Mouse (Mus musculus): ENCODE results near the gene Smim11. TPM values are rescaled to one million over a fixed set of nuclear protein-coding genes. Genes with fewer than 3 reads are reported as not detected.

The Smim11 gene
- polyA plus RNA-seq, 1 experiment: 99.4 TPM

GRCm38 (mm10) chr16:92346297-92346916, 45.3 kb downstream of the Smim11 start:
- no peak overlapping the region for H3K4me3 ChIP-seq
- H3K4me2 ChIP-seq (ENCODE audit: low read depth): no peak overlapping the region
- H3K36me3 ChIP-seq (ENCODE audit: control insufficient read depth, insufficient read depth): no peaks in the 10 kb centered on the region
- H3ac ChIP-seq (ENCODE audit: control insufficient read depth, insufficient read length): no peak overlapping the region
- H3K79me2 ChIP-seq (ENCODE audit: control insufficient read depth, insufficient read depth): no peaks in the 10 kb centered on the region
- H3K27me3 ChIP-seq (ENCODE audit: control insufficient read depth, insufficient read depth, insufficient read length): peaks cover 7% of the 10 kb centered on the region
- TF ChIP-seq POLR2AphosphoS2 (IDR thresholded peaks at IDR 0.05; ENCODE audit: insufficient read length, low read depth) (no peak), MYOD1 (IDR thresholded peaks at IDR 0.05; ENCODE audit: control insufficient read depth in 1 of 3, insufficient read length in 2 of 3, low read depth in 2 of 3) (no peak), SRF (IDR thresholded peaks at IDR 0.05; ENCODE audit: control insufficient read depth, insufficient read length, low read depth) (no peak), CEBPB (IDR thresholded peaks at IDR 0.05; ENCODE audit: insufficient read depth, poor library complexity, severe bottlenecking) (no peak)

- no peaks in the 10 kb centered on the region for H3K79me2 ChIP-seq (ENCODE audit: control insufficient read depth, insufficient read depth)
- TF ChIP-seq E2F4 (IDR thresholded peaks at IDR 0.05; ENCODE audit: insufficient read depth) (no peak), USF1 (IDR thresholded peaks at IDR 0.05; ENCODE audit: low read depth) (no peak), POLR2A (IDR thresholded peaks at IDR 0.05; ENCODE audit: insufficient read length, low read depth) (no peak), CEBPB (IDR thresholded peaks at IDR 0.05; ENCODE audit: insufficient read depth, poor library complexity, severe bottlenecking) (no peak), MYOD1 (IDR thresholded peaks at IDR 0.05; ENCODE audit: control insufficient read depth in 1 of 3, insufficient read length in 2 of 3, low read depth in 2 of 3) (no peak), TCF12 (IDR thresholded peaks at IDR 0.05; ENCODE audit: insufficient read depth, poor library complexity, severe bottlenecking) (no peak), SRF (IDR thresholded peaks at IDR 0.05; ENCODE audit: control insufficient read depth, insufficient read length, low read depth) (no peak), POLR2AphosphoS2 (IDR thresholded peaks at IDR 0.05; ENCODE audit: insufficient read length, low read depth) (no peak)
- no peak overlapping the region for H3ac ChIP-seq (ENCODE audit: control insufficient read depth, insufficient read length)
- H3K4me2 ChIP-seq (ENCODE audit: low read depth): peak overlapping the region; percentile 1
- no peaks in the 10 kb centered on the region for H3K36me3 ChIP-seq (ENCODE audit: control insufficient read depth, insufficient read depth)
- H3K4me3 ChIP-seq: no peak overlapping the region
- peaks cover 7% of the 10 kb centered on the region for H3K27me3 ChIP-seq (ENCODE audit: control insufficient read depth, insufficient read depth, insufficient read length)
These were observed 47.9 kb downstream of the Smim11 start for GRCm38 (mm10) chr16:92348941-92349340.

- TF ChIP-seq TCF3 (IDR thresholded peaks at IDR 0.05; ENCODE audit: insufficient read length, low read depth): no peak
- TF ChIP-seq SRF (IDR thresholded peaks at IDR 0.05; ENCODE audit: control insufficient read depth, insufficient read length, low read depth): no peak
- no peak for TF ChIP-seq MAX (IDR thresholded peaks at IDR 0.05; ENCODE audit: low read depth)
- TF ChIP-seq TCF12 (IDR thresholded peaks at IDR 0.05; ENCODE audit: insufficient read depth, poor library complexity, severe bottlenecking): no peak
- TF ChIP-seq REST (IDR thresholded peaks at IDR 0.05; ENCODE audit: insufficient read depth, insufficient read length): no peak
- no peak for TF ChIP-seq CEBPB (IDR thresholded peaks at IDR 0.05; ENCODE audit: insufficient read depth, poor library complexity, severe bottlenecking)
- TF ChIP-seq MYOG (IDR thresholded peaks at IDR 0.05; ENCODE audit: control insufficient read depth in 1 of 3, insufficient read depth in 1 of 3, insufficient read length in 2 of 3, low read depth in 2 of 3): no peak
- no peak for TF ChIP-seq MYOD1 (IDR thresholded peaks at IDR 0.05; ENCODE audit: control insufficient read depth in 1 of 3, insufficient read length in 2 of 3, low read depth in 2 of 3)
- TF ChIP-seq POLR2A (IDR thresholded peaks at IDR 0.05; ENCODE audit: insufficient read length, low read depth): no peak
- TF ChIP-seq USF1 (IDR thresholded peaks at IDR 0.05; ENCODE audit: low read depth): no peak
- TF ChIP-seq POLR2AphosphoS2 (IDR thresholded peaks at IDR 0.05; ENCODE audit: insufficient read length, low read depth): no peak
- TF ChIP-seq E2F4 (IDR thresholded peaks at IDR 0.05; ENCODE audit: insufficient read depth): no peak
- Histone ChIP-seq H3K36me3 (ENCODE audit: control insufficient read depth, insufficient read depth) (no peaks in the 10 kb centered on the region), H3K4me3 (no peak overlapping the region), H3K4me2 (ENCODE audit: low read depth) (no peak overlapping the region), H3K27me3 (ENCODE audit: control insufficient read depth, insufficient read depth, insufficient read length) (peaks cover 21% of the 10 kb centered on the region), H3ac (ENCODE audit: control insufficient read depth, insufficient read length) (no peak overlapping the region), H3K79me2 (ENCODE audit: control insufficient read depth, insufficient read depth) (no peaks in the 10 kb centered on the region)
These were observed 52.2 kb downstream of the Smim11 start for GRCm38 (mm10) chr16:92353295-92353694.

DNA sequence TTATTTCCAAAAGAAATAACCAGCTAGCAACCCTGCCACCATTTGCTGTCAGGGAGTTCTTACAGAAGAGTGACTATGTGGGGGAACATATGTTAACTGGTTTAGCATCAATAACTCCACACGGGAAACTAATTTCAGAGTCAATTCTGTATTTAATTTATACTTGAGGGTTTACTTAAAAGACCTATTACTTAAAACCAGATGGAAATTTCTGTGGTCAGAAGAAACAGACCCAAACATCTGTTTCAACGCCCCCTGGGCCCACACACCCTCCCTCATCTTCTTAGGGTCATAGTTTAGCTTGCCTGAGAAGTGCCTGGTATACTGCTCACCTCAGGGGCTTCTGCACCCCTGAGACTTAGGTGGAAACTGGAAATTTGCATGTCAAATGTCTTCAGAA, 52.8 kb downstream of the Smim11 start:
- Histone ChIP-seq H3K36me3 (ENCODE audit: control insufficient read depth, insufficient read depth) (no peaks in the 10 kb centered on the region), H3K4me3 (no peak overlapping the region), H3ac (ENCODE audit: control insufficient read depth, insufficient read length) (no peak overlapping the region), H3K27me3 (ENCODE audit: control insufficient read depth, insufficient read depth, insufficient read length) (peaks cover 25% of the 10 kb centered on the region), H3K79me2 (ENCODE audit: control insufficient read depth, insufficient read depth) (no peaks in the 10 kb centered on the region), H3K4me2 (ENCODE audit: low read depth) (no peak overlapping the region)
- TF ChIP-seq MYOD1 (IDR thresholded peaks at IDR 0.05; ENCODE audit: control insufficient read depth in 1 of 3, insufficient read length in 2 of 3, low read depth in 2 of 3) (no peak), MYOG (IDR thresholded peaks at IDR 0.05; ENCODE audit: control insufficient read depth in 1 of 3, insufficient read depth in 1 of 3, insufficient read length in 2 of 3, low read depth in 2 of 3) (no peak)

GRCm38 (mm10) chr16:92355366-92355765, 54.3 kb downstream of the Smim11 start:
- H3K4me2 ChIP-seq (ENCODE audit: low read depth): no peak overlapping the region
- H3K36me3 ChIP-seq (ENCODE audit: control insufficient read depth, insufficient read depth): no peaks in the 10 kb centered on the region
- TF ChIP-seq TCF12 (IDR thresholded peaks at IDR 0.05; ENCODE audit: insufficient read depth, poor library complexity, severe bottlenecking) (no peak), USF1 (IDR thresholded peaks at IDR 0.05; ENCODE audit: low read depth) (no peak), MYOG (IDR thresholded peaks at IDR 0.05; ENCODE audit: control insufficient read depth in 1 of 3, insufficient read depth in 1 of 3, insufficient read length in 2 of 3, low read depth in 2 of 3) (no peak), TCF3 (IDR thresholded peaks at IDR 0.05; ENCODE audit: insufficient read length, low read depth) (no peak), MYOD1 (IDR thresholded peaks at IDR 0.05; ENCODE audit: control insufficient read depth in 1 of 3, insufficient read length in 2 of 3, low read depth in 2 of 3) (no peak), REST (IDR thresholded peaks at IDR 0.05; ENCODE audit: insufficient read depth, insufficient read length) (no peak), POLR2AphosphoS2 (IDR thresholded peaks at IDR 0.05; ENCODE audit: insufficient read length, low read depth) (no peak), POLR2A (IDR thresholded peaks at IDR 0.05; ENCODE audit: insufficient read length, low read depth) (no peak), MAX (IDR thresholded peaks at IDR 0.05; ENCODE audit: low read depth) (no peak), E2F4 (IDR thresholded peaks at IDR 0.05; ENCODE audit: insufficient read depth) (no peak), CEBPB (IDR thresholded peaks at IDR 0.05; ENCODE audit: insufficient read depth, poor library complexity, severe bottlenecking) (no peak), SRF (IDR thresholded peaks at IDR 0.05; ENCODE audit: control insufficient read depth, insufficient read length, low read depth) (no peak)
- H3K27me3 ChIP-seq (ENCODE audit: control insufficient read depth, insufficient read depth, insufficient read length): peaks cover 36% of the 10 kb centered on the region
- H3K79me2 ChIP-seq (ENCODE audit: control insufficient read depth, insufficient read depth): no peaks in the 10 kb centered on the region
- no peak overlapping the region for H3K4me3 ChIP-seq
- H3ac ChIP-seq (ENCODE audit: control insufficient read depth, insufficient read length): no peak overlapping the region
